Mouse (Mus musculus) fat pad, adult 2 months (tissue): ENCODE results near the gene Mgll.

Source experiments
- DNase-seq: peaks from one replicate; pipeline ENCODE4 v3.0.0-alpha.2; 2011; ENCODE audit warnings: low read depth, low spot score; ENCODE audit errors: extremely low read depth

Mgll gene

DNA sequence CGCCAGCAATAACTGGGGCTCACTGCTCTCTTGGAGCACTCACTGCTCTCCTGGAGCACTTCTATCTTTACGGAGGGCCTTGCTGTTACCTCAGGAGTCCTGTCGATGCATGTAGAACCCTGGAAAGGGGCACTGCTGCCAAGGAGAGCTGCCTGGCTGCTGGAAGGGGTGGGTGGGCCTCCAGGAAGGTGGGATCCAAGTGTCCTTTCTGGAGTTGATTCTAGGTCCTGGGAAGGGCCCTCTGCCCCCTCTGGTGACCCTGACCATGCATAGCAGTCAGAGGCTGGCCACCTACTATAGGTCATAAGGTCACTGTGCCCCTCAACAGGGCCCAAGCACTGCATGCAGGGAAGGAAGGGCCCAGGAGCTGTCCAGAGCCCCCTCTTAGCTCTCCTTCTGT lies 102.8 kb downstream of the Mgll start:
- DNase-seq: no peak

DNA sequence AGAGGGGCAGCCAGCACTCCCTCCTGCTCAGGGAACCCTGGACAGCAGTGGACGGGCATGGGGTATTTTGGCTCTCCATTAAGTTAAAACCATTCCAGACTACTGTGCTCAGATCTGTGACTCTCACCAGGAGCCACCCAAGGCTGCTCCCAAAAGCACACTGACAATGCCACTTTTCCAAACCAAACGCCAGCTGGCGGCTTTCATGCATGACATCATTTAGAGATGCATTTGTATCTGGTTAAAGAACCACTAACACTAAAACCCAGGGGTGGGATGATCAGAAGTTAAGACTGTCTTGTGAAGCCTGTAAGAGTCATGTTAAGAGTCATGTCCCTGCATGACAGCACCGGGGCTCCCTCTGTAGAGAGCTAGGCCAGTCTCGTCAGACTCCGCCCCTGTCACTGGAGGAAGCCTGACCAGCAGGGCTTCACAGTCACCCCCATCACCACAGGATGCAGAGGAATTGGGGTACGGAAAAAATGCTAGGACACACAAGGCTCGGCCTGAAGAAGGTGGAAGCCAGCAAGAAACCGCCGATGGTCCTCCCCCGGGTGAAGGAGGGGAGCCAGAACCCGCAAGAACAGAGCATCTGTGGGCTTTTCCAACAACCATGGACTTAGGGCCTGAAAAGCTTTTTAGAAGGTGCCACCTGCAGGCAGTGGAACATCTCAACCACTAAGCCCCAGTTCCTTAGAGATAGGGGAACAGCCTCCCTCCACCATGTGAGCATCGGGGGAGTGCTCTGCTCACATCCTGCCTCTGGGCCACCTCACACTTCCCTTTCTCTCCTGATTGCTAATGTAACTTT lies 103.4 kb downstream of the Mgll start:
- no peak for DNase-seq

DNA sequence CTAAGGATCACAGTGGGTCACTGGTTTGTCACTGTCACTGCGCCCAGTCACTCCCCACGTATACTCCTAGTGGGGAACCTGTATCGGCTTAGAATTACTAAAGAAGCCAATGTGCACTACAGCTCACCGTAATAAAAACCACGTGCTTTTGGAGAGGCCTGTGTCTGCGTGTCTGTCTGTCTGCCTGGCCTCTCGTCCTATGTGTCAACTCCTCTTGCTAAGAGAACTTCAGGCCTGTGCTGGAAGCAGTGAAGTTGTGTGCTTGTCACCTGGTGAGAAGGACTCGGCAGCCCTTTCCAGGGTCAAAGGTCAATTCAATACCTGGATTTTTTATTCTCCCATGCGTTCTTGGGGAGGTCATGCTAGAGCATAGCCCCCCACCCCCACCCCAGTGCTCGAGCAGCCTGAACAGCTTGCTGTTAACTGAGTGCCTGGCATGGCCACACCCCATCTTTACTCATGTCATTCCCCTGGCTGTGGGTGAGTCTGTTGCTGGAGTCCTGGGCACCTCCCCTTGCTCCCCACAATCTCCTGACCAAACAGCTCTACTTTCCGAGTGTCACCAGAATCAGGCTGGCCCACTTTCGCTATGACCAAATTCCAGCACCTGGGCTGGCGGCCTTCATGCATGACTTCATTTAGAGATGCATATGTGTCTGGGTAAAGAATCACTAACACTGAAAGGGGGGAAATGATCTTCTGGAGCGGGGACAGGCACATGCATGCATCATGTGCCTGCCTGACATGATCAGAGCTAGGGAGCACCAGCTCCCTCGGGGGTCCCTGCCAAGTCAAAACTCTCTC lies 104.2 kb downstream of the Mgll start:
- DNase-seq: no peak

DNA sequence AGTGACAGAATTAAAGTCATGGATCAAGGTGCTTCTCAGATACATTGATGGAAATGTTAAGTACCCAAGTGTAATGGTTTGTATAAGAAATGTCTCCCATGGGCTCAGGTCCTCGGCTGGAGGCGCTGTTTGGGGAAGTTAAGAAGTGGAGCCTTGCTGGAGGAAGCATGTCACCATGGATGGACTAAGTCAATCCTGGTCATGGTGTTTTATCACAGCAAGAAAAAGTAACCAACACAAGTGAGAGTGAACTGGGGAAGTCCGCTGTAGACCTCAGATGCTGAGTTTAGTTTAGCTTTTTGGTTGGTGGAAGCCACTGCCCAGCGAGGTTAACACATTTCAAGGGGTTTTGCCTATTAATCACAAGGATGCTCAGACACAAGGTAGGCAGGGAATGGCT lies 105.4 kb downstream of the Mgll start:
- no peak for DNase-seq

DNA sequence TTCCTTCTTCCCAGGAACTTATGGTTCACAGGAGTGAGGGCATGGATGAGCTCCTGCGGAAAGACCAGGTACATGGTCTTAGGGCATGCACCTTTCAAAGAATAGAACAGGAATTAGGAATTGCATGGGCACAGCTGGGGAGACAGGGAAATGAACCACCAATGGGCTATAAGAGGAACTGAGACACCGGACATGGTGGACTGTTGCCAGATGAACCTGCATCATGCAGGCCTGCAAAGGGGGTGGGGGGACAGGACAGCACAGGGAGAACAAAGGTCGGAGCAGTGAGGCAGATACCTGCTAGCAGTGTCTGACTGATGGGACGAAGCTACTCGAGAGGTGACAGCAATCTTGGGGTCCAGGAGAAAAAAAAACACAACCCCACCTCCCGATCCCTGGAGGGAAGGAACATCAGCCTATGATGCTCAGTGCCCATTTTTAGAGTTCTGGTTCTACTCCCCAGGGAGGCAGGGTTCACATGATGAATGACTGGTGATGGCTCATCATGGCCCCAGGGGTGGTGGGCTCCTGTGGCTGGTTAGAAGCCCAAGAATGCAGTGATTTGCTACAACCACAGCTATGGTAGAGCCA lies 106.0 kb downstream of the Mgll start:
- DNase-seq: no peak

DNA sequence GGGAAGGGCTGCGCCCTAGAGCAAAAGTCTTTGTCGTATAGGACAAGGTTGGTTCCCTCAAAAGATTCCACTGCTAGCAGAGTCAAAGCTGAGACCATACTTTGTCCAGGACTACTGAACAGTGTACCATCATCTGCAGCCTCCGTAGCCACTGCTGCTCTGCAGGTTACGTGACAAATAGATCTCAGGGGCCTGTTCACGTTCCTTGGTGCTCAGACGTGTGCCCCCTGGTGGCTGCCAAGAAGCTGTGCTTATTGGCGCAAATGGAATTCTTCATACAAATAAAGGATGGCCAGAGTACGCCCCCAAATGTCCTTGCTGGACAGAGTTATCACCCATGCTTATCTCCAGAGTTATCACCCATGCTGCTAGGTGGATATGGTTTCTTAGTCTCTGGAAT lies 107.2 kb downstream of the Mgll start:
- no peak for DNase-seq

DNA sequence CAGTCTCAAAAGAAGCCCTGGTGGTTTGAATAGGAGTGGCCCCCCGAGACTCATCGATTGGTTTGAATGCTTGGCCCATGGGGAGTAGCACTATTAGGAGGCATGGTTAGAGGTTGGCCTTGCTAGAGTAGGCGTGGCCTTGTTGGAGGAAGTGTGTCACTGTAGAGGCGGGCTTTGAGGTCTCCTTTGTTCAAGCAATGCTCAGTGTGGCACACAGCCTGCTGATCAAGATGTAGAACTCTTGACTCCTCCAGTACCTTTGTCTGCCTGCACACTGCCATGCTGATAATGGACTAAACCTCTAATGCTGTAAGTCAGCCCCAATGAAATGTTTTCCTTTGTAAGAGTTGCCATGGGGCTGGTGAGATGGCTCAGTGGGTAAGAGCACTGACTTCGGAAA lies 108.5 kb downstream of the Mgll start:
- DNase-seq: no peak

DNA sequence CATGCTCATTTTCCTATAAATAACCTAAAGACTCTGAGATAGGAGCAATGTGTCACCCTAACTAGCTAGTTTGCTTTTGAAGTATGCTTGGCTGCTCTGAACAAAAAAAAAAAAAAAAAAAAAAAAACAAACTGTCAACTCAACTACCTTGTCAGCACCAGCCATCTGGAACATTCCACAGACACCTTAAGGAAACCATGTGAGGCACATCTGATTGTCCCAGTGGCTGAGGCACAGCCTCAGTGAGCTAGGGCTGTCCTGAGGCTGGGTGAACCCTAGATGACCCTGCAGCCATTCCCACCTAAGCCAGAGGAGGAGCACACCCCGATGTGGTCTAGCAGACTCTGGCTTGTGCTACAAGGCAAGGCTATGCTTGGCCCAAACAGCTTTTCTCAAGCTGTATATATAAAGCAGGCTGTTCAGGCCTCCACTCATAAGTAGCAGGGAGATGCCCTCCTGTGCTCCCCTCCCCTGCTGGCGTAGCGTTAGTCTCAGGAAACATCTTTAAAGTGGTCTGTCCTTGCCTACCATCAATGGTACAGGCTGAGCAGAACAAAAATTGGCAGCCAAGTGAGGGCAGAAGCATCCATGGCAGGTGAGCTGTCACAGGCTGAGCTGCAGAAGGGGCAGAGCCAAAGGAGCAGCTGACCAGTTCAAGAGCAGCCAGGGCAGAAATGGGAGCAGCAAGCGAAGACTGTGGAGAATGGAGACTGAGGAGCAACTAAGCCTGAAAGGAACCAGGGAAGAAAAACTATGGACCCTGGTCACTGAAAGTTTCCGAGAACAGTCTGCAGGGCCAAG lies 109.3 kb downstream of the Mgll start:
- DNase-seq: no peak

DNA sequence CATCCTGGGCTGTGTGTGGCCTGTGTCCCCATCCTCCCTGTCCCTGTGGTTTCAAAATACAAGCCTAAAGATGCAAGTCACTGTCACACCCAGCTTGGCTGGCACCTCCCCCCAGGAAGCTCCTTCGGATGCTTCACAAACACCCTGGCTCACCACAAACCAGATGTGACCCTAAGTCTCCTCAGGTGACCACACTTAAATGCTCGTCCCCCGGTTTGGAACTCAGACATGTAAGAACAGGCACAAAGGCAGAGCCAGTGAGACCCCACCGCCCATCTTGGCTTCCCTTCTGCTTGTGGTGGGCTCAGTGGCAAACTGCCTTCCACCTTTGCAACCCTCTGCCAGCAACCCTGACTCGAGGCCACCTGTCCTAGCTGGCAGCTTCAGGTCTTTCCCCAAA lies 110.8 kb downstream of the Mgll start:
- no peak for DNase-seq

DNA sequence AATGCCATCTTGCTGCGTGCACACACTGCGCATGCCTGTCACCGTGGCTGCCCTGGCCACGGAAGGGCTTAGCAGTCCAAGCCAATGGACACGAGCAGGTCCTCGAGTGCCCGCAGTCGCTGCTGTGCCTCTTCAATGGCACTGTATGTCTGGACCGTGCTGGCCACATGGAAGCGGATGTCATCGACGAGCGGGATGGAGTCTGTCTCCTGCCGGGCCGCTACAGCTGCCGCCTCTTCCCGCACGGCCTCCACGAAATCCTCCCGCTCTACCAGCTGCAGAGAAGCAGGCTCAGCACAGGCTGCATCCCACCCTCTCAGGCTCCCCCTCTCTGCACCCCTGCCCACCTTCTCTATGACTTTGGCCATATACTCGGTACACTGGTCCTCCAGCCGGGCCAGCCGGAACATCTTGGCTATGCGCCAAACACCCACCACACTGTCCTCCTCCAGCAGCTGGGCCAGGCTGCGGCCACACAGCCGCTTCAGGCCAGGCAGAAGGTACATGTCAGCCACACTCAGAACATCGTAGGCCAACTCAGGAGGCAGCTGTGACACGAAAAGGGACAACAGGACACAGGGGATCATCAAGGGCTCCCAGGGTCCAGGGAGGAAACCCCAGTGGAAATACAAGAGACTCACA lies 112.1 kb downstream of the Mgll start:
- DNase-seq: no peak

DNA sequence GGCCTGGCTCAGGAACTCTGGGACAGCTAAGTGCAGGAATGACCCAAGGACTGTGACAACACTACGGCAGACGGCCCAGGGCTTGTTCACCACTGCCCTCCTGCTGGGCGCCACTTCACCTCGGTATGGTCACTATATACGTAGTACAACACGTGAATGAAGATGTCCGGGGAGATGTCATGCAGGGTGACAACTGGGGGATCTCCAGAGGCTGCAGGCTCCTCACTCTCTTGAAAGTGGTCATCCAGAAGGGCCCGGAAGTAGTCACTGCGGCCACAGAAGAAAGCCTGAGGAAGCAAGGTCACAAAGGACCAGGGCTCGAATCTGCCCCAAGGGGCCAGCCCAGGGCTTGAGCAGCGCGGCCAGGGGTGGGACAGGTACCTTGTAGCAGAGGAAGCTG lies 113.8 kb downstream of the Mgll start:
- no peak for DNase-seq

DNA sequence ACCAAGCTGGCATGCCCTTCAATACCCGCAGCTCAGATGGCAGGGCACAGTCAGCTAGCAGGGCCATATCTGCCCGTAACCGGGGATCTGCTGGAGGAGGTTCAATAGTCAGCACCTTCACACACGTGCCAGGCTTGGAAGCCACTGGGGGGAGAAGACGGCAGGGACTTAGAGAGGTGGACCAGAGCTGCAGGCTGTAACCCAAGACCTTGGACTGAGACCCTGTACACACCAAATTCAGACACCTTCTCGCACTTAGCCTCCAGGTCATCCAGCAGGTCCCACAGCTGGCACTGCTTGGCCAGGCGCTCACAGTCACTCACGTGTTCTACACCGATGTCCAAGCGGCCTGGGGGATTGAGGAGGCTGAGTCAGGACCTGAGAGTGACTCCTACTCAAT lies 114.4 kb downstream of the Mgll start:
- no peak for DNase-seq

DNA sequence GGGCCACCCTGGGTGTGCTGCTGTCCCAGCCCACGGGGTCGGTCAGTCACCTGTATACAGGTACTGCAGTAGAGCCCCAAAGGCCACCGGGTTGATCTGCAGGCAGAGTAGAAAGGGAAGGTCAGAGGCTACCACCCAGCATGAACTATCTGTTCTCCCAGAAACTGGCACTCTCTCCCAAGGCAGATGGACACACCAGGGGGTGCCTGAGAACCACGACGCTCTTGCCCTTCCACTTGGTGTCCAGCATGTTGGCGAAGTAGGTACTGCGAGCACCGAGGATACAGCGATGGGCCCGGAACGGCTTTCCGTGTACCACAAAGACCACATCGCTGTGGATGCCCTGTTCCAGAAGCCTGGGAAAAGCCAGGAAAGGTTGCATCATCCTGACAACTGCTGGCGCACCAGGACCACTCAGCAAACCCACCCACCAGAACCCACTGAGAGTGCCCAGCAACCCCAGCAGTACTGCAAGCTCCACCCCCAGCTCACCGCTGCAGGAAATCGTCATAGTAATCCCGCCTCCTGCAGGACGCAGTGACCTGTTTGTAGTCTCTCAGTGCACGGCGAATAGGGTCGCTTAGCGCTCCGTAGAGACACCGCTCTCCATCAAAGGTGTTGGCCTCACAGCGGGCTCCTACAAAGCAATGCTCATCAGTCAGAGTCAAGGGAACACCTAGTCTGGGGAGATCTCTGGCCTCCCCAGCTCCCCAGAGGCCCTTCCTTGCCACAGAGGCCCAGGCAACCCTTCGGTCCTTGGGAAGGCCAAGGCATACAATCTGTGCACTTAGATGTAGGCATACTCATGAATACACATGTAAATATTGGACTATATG lies 115.1 kb downstream of the Mgll start:
- DNase-seq: no peak

DNA sequence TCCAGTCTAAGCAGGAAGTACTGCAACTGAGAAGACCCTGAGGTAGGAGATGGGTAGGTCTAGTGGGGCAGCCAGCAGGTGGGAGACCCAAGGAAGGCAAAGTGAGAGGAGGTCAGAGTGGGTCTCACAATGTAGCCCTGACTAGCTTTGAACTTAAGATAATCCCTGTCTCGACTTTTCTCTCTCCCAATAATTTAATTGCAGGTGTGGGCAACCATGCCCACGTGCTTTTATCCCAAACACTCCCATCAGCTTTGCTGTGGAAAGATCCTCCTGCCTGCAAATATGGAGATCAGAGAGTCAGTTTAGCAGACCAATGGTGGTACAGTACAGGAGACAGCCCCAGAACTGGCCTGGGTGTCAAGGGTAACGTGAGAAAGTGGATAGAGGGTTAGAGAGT lies 116.0 kb downstream of the Mgll start:
- no peak for DNase-seq

DNA sequence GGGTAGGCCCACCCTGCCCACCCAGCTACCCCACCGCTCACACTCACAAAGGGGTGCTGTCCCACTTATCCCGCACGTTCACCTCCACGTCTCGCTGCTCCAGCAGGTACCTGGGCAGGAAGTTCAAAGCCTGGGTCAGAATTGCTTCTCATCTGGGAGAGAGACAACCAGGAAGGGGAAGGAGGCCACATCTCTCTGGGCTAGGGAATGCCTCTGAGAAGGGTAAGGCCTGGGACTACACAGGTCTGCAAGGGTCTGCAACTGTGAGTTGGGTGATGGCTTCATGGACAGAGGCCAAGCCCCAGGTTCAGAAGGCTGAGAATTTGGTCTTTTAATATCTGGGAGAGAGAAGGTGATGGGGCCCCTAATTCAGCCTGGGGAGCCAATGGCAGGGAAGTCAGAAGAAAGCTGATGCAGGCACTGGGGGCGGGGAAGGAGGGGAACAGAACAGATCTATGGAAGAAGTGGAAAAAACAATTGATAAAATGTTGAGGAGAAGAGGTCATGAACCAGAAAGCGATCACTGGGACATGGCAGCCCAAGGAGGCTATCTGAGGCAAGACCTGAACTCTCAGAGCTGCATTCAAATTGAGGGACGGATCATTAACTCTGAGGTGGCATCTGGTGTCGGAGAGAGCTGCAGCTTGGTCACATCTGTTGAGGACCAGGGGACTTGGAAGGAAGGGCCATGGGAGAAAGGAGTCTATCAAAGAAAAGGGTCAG lies 116.7 kb downstream of the Mgll start:
- no peak for DNase-seq

DNA sequence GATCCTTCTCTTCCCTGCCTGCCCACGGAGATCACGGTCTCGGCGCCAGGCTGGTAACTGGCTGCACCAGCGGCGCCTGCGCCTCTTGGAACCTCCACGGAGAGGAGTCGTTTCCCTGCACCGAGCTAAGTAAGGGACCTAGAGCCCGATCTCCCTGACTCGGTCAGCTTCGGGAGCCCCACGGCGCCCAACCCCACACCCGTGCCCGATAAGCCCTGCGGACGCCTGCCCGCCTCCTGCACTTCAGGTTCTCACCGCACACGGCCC lies 117.2 kb downstream of the Mgll start:
- no peak for DNase-seq

DNA sequence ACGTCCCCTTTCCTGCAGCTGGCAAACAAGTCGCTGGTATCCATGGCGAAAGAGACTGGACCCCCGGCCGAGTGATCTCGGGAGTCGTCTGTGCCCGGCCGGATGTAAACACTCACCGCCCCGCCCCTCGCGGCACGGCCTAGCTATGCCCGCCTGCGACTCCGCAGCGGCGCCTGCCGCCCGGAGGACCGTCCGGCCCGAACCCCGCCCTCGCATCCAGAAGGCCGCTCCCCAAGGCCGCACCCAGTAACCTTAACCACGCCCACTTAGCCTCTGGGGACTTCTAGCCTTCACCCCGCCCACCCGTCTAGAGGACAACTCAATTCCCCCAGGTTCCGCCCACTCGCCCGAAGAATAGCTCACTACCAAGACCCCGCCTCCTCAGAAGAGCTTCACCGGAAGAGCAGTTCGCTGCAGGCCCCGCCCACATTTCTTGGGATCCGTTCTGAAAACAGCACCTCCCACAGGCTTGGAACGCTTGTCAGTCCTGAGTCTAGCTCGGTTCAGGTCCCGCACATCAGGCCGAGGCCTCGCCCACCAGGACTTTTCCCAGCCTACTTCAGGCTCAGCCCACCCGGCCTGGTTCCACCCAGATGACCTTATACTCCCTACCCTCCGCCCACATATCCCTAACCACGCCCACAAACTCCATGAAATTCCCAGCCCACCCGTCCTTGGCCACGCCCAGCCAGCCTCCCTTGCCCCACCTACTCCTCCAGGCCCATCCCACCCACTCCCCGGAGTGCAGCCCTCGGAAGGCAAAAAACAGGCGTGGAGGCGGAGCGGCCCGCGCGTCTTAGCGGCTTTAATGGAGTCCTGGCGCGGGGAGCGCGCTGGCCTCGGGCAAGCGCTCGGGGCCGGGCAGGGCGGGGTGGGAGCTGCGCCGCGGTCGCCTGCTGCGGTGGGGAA lies 117.8 kb downstream of the Mgll start, which contains the start of gene Abtb1:
Abtb1 (minus strand) TSS at position 204 of the 909 bp plus-strand sequence.
- DNase-seq: peak; percentile 99

DNA sequence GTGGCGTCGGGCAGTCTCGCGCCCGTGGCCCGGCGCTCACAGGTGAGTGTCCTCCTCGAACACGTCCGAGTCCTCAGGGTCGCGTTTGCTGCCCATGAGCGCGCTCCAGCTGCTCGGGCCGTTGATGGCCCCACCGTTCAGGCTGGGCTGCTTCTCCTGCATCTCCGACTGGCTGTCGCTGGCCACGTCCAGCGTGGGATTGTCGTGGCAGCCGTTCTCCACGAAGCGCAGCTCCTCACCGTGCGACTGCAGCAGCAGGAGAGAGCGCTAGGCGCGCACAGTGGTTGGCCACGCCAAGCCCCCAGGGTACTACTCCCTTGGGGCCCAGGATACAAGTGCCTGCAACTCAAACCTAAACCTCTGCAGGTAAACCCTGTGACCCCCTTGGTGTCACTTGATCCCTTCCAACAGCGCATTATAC lies 118.5 kb downstream of the Mgll start:
- no peak for DNase-seq
